Mouse (Mus musculus) stomach, embryonic 15.5 days (tissue): ENCODE measurements around the gene Ccpg1. TPM values are rescaled to one million over a fixed set of nuclear protein-coding genes. Genes with fewer than 3 reads are reported as not detected.
A peak's percentile ranks its signal among the peaks of the same experiment; 100 is the strongest.

Experiments
- ATAC-seq: fragments of 200-750 bp; cut with Nextera tagmentation; 2 replicates; pipeline ENCODE4 v1.8.0; 2017; ENCODE audit warnings: low read depth, moderate number of reproducible peaks, moderate TSS enrichment; ENCODE audit not compliant: insufficient read depth, low FRiP score
- H3K27ac ChIP-seq: fragments of 300-500 bp; sonication (generic); 2 replicates; pipeline ENCODE4 v1.5.1; 2015; ENCODE audit warnings: mild to moderate bottlenecking, inconsistent platforms
- H3K27me3 ChIP-seq: fragments of 300-500 bp; sonication (generic); replicated peaks from 2 replicates; pipeline ENCODE4 v1.6.1; 2015; ENCODE audit warnings: inconsistent platforms
- H3K36me3 ChIP-seq: fragments of 300-500 bp; sonication (generic); 2 replicates; pipeline ENCODE4 v1.6.1; 2015; ENCODE audit warnings: inconsistent platforms
- H3K4me1 ChIP-seq: fragments of 300-500 bp; sonication (generic); 2 replicates; pipeline ENCODE4 v1.6.1; 2015; ENCODE audit warnings: inconsistent platforms
- H3K4me2 ChIP-seq: fragments of 300-500 bp; sonication (generic); 2 replicates; pipeline ENCODE4 v1.6.1; 2015; ENCODE audit warnings: mild to moderate bottlenecking, inconsistent platforms
- H3K4me3 ChIP-seq: fragments of 300-500 bp; sonication (generic); replicated peaks from 2 replicates; pipeline ENCODE4 v1.5.1; 2015; ENCODE audit warnings: inconsistent platforms
- H3K9ac ChIP-seq: fragments of 300-500 bp; sonication (generic); 2 replicates; pipeline ENCODE4 v1.6.1; 2015; ENCODE audit warnings: inconsistent platforms
- H3K9me3 ChIP-seq: fragments of 300-500 bp; sonication (generic); 2 replicates; pipeline ENCODE4 v1.6.1; 2016; ENCODE audit warnings: inconsistent platforms
- WGBS: fragments of 180-500 bp; shearing (Covaris S2); methylation state at CpG from one replicate; pipeline ENCODE4 v1.1.7; 2015; 5-methylcytosine and 5-hydroxymethylcytosine counted together
- polyA plus RNA-seq: library from polyadenylated mRNA; unstranded; fragments of >200 nt; fragmentation: Nextera tagmentation; extraction: Ambion mirVana; gene quantifications from 2 replicates; pipeline ENCODE4 v1.2.1, GENCODE M21; 2015

Ccpg1 gene
- polyA plus RNA-seq = 34.5 and 37.8 TPM in 2 replicates

DNA sequence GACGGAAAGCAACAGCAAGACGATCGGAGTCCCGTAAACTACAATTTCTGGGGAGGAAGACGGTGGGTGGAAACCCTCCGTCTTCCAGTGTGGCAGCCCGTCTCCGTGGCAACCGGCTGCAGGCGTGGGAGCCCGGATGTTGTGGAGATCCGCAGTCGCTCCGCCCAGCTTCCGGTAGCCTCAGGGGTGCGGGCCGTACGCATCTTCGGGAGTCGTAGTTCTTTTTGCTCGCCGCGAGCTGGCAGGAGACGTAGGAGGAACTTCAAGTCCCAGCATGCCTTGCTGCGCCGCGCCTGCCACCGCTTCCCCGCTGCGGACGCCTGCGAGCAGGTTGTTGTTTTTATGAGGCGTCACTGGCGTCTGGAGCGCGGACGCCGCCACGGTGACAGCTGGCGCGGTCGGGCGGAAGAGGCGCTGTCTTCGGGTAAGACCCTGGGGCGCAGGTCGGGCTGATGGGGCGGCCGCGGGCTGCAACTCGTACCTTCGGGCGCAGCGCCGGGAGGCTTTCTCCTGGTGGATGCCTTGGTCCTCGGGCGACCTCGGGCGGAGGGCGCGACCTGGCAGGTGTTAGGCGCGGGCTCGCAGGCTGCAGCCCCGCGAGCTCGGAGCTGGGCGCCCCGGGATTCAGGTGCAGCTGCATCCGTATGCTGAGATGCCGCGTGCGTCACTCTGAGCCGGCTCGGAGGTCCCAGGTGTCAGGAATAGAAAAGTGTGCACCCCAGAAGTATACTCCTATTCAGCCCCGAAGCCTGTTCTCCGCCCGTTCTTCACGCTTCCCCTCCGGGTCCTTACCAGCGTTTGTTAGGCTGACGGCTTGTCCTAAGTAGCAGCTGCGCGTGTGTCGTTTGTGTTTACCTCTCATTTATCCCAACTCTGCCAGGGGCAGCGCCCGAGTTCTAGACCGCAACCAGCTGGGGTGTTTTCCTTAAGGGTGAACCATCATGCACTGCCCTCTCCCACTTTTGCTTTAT, at the start of gene Ccpg1, which contains the start of gene Ccpg1os:
Gene Ccpg1, plus strand, starts transcription at position 180 of the 971 bp plus-strand sequence.
Gene Ccpg1os, minus strand, starts transcription at position 133 of the 971 bp plus-strand sequence.
- H3K4me2 ChIP-seq = peak within 1 kb of the TSS; percentile 92
- under 1% methylated on average over 88 of the region's 88 CpGs for WGBS
- ATAC-seq = peak; percentile 100
- H3K27ac ChIP-seq = peak within 1 kb of the TSS; percentile 63
- H3K4me1 ChIP-seq = peaks cover 7% of the 10 kb centered on the region; the same call in 1 of the 2 replicates
- H3K9ac ChIP-seq = peak within 1 kb of the TSS; percentile 50
- H3K27me3 ChIP-seq = no peaks in the 10 kb centered on the region
- H3K9me3 ChIP-seq = no peaks in the 10 kb centered on the region
- H3K4me3 ChIP-seq = peak within 1 kb of the TSS; percentile 93
- no peaks in the 10 kb centered on the region for H3K36me3 ChIP-seq

DNA sequence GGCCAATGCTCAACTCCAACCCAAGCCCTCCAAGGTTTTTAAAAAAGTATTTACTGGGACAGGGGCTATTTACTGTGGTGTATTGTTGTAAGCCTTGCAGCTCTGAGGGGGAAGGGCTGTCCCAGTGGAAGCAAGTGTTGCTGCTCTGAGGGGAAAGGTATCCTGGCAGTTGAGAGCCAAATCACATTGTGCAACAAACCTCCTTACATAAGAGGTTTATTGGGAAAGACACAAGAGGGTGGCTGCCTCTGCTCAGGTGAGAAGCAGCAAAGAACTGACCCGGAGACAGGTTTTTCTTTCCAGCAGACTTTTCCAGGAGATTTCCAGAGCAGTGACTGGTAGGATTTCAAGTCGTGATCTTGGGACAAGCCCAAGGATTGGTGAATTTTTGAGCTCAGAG, 48.9 kb upstream of the Ccpg1 start:
- no peak for ATAC-seq
- H3K9me3 ChIP-seq = no peaks in the 10 kb centered on the region
- no peak overlapping the region for H3K4me3 ChIP-seq
- H3K4me1 ChIP-seq = no peaks in the 10 kb centered on the region
- 0 out of 2 replicates have a peak, but pooled peaks cover 4% of the 10 kb centered on the region for H3K36me3 ChIP-seq
- 75% methylated on average over 2 of the region's 2 CpGs for WGBS
- no peak overlapping the region for H3K9ac ChIP-seq
- no peak overlapping the region for H3K27ac ChIP-seq
- H3K4me2 ChIP-seq = no peak overlapping the region
- H3K27me3 ChIP-seq = no peaks in the 10 kb centered on the region

DNA sequence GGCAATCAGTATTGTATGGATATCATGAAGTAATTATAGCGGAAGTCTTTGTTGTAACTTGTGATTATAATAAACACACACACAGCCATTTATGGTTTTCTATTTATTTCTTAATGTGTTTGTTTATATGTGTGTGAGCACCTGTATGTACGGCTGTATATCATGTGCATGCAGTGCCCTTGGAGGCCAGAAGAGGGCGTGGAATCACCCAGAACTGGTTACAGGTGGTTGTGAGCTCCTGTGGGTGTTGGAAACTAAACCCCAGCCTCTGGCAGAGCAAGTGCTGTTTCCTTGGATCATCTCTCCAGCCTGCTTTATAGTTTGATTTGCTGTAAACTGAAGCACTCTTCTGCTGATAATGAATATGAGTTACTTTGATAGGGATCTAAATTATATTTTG, 41.8 kb upstream of the Ccpg1 start:
- Histone ChIP-seq H3K27ac (no peak overlapping the region), H3K4me2 (no peak overlapping the region), H3K9me3 (no peaks in the 10 kb centered on the region), H3K4me1 (no peaks in the 10 kb centered on the region), H3K4me3 (no peak overlapping the region), H3K36me3 (peaks cover 20% of the 10 kb centered on the region), H3K27me3 (no peaks in the 10 kb centered on the region), H3K9ac (no peak overlapping the region)
- ATAC-seq = no peak
- WGBS = 59% methylated on average over 3 of the region's 3 CpGs

DNA sequence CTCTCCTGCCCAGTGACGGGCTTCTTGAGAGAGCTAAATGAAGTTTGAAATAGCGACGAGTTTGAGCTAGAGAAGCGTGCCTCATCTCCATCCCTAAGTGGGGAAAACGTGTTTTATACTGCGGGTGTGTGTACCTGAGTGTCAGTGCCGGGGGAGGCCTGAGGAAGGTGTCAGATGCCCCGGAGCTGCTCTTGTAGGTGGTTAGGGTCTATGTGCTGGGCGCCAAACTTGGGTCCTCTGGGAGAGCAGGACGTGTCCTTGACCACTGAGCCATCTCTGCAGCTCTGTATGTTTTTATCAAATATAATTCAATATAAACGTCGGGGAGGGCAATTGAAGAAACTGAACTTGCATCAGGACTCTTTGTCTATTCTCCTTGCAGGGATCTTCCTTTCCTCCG, 40.9 kb upstream of the Ccpg1 start:
- WGBS = 88% methylated on average over 13 of the region's 13 CpGs
- H3K27ac ChIP-seq = no peak overlapping the region

DNA sequence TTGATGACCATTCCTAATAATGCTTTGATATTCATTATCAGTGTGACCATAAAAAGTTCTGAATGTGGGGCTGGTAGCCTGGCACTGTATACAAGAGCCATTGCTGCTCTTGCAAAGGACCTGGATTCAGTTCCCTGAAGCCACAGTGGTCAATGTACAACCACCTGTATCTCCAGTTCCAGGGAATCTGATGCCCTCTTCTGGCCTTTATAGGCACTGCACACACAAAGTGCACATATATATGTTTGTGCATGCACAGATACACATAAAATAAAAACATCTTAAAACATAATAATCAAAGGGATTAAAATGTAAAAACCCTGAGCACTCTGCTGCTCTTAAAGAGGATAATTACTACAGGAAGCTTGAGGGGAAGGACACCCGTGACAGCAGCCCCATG, 38.2 kb upstream of the Ccpg1 start:
- no peak for ATAC-seq
- Histone ChIP-seq H3K36me3 (peaks cover 20% of the 10 kb centered on the region), H3K27me3 (no peaks in the 10 kb centered on the region), H3K4me1 (no peaks in the 10 kb centered on the region), H3K4me3 (no peak overlapping the region), H3K9me3 (no peaks in the 10 kb centered on the region), H3K9ac (no peak overlapping the region), H3K27ac (no peak overlapping the region), H3K4me2 (no peak overlapping the region)
- WGBS = 83% methylated on average over 1 of the region's 1 CpGs

More for the DNA sequence above, 40.9 kb upstream of the Ccpg1 start:
- Histone ChIP-seq H3K4me2 (no peak overlapping the region), H3K36me3 (peaks cover 20% of the 10 kb centered on the region), H3K9ac (no peak overlapping the region), H3K9me3 (no peaks in the 10 kb centered on the region), H3K4me1 (no peaks in the 10 kb centered on the region), H3K4me3 (no peak overlapping the region), H3K27me3 (no peaks in the 10 kb centered on the region)
- ATAC-seq = no peak

DNA sequence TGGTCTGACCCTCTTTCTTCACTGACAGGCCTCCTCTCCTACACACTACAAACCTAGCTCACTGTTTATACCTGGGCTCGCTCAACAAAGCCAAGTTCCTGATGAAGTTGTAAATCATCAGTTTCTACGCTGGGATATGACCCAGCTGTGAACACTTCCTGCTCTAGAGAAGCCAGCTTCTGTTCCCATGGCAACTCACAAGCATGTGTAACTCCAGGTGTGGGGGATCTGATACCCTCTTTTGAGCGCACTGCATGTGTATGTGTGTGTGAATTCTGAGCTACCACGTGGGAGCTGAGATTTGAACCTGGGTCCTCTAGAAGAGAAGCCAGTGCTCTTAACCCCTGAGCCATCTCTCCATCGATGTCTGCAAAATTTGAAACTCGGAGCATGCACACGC, 35.7 kb upstream of the Ccpg1 start:
- WGBS = 57% methylated on average over 7 of the region's 7 CpGs
- Histone ChIP-seq H3K4me1 (no peaks in the 10 kb centered on the region), H3K4me3 (no peak overlapping the region), H3K27me3 (no peaks in the 10 kb centered on the region), H3K4me2 (no peak overlapping the region), H3K9ac (no peak overlapping the region), H3K27ac (no peak overlapping the region), H3K36me3 (peaks cover 20% of the 10 kb centered on the region), H3K9me3 (no peaks in the 10 kb centered on the region)
- ATAC-seq = peak; percentile 39; the same call in 1 of the 2 replicates

DNA sequence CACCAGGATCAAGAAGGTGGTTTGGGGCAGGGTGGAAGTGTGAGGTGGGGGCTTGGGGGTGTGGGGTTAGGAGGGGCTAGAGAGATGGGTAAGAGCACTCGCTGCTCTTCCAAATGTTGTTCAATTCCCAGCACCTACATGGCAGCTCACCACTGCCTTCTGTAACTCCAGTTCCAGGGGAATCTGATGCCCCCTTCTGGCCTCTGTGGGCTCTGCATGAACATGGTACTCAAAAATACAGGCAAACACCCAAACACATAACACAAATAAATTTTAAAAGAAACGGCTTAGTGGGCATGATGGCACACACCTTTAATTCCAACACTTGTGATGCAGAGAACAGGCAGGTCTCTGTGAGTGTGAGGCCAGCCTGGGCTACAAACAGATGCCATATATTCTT, 30.5 kb upstream of the Ccpg1 start:
- no peak for ATAC-seq
- Histone ChIP-seq H3K27me3 (no peaks in the 10 kb centered on the region), H3K4me2 (no peak overlapping the region), H3K9me3 (no peaks in the 10 kb centered on the region), H3K27ac (no peak overlapping the region), H3K4me3 (no peak overlapping the region), H3K36me3 (no peaks in the 10 kb centered on the region), H3K4me1 (peaks cover 2% of the 10 kb centered on the region; the same call in 1 of the 2 replicates), H3K9ac (no peak overlapping the region)
- 45% methylated on average over 2 of the region's 2 CpGs for WGBS

DNA sequence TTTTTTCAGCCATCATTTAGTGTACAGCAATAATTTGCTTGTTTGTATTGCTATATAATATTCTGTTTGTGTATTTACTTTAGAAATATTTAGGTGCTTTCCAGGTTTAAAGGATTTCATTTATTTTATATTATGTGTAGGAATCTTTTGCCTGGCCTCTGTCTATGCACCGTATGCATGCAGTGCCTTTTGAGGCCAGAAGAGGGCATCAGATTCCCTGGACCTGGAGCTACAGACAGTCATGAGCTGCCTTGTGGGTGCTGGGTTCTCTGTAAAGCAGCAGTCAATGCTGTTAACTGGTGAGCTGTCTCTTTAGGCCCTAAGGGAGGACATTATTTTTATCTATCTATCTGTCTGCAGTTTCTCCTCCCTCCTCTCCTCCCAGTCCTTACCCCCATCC, 29.7 kb upstream of the Ccpg1 start:
- Histone ChIP-seq H3K9ac (no peak overlapping the region), H3K9me3 (no peaks in the 10 kb centered on the region), H3K4me2 (no peak overlapping the region), H3K4me1 (peaks cover 2% of the 10 kb centered on the region; the same call in 1 of the 2 replicates), H3K27me3 (no peaks in the 10 kb centered on the region), H3K36me3 (no peaks in the 10 kb centered on the region), H3K4me3 (no peak overlapping the region), H3K27ac (no peak overlapping the region)
- 19% methylated on average over 1 of the region's 1 CpGs for WGBS
- ATAC-seq = no peak

DNA sequence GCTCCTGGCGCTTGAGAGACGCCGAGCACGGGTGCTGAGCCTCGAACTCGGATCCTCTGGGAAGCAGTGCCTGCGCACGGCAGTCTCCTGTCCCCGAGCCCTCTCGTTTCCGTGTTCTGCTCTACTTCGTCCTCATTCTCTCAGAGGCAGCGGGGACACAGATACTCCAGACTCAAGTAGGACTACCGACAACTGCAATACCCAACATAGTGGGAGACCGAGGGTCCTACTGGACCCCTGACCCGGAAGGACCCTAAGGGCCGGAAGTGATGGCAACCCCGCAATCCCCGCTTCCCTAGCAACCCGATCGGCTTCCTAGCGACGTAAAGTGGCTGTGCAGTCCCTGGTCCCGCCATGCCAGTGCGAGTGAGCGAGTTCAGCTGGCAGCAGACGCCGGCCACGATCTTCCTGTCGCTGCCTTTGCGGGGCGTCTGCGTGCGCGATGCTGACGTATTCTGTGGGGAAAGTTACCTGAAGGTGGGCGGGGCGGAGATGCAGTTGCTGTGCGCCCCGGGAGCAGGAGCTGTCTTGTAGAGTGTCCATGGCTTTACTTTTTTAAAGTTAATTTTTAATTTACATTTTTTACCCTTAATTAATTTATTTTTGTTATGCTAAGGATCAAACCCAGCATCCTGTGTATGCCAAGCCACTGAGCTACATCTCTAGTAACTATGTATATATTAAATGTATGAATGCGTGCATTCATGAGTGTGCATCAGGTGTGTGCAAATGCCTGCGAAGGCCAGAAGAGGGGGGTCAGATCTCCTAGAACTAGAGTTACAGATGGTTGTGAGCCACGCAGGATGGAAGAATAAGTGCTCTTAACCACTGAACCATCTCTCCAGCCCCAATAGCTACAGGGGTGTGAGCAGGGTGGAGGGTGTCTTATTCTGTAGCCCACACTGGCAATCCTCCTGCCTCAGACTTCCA, 26.4 kb upstream of the Ccpg1 start, which contains the start of the genes Dyx1c1 and Gm44503:
Gene Dyx1c1, plus strand, starts transcription at position 265 of the 930 bp plus-strand sequence.
Gene Gm44503, plus strand, starts transcription at position 332 of the 930 bp plus-strand sequence.
- Histone ChIP-seq H3K27me3 (no peaks in the 10 kb centered on the region), H3K9ac (peak within 1 kb of the TSS; percentile 48), H3K9me3 (no peaks in the 10 kb centered on the region), H3K4me3 (peak within 1 kb of the TSS; percentile 68), H3K4me1 (peaks cover 2% of the 10 kb centered on the region; the same call in 1 of the 2 replicates), H3K27ac (peak within 1 kb of the TSS; percentile 42), H3K36me3 (no peaks in the 10 kb centered on the region), H3K4me2 (peak within 1 kb of the TSS; percentile 80)
- WGBS = 3% methylated on average over 43 of the region's 43 CpGs
- ATAC-seq = peak; percentile 83

DNA sequence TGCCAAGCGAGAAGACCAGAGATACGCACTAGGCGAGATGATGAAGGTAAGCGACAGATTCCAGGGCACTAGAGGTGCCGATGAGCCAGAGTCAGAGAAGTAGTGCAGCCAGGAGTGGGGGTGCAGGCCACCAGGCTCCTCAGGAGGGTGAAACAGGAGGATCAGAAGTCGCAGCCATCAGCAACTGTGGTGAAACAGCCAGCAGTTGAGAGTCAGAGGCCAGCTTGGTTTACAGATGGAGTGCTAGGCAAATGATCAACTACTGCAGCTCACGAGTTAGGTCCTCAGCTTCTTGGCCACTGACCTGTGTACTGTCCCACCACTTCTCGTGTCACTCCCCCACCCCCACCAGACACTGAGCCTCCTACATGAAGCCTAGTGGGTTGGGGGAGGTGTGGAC, 23.9 kb upstream of the Ccpg1 start:
- no peak for ATAC-seq
- Histone ChIP-seq H3K4me2 (no peak overlapping the region), H3K27ac (no peak overlapping the region), H3K27me3 (no peaks in the 10 kb centered on the region), H3K9me3 (no peaks in the 10 kb centered on the region), H3K4me1 (peaks cover 2% of the 10 kb centered on the region; the same call in 1 of the 2 replicates), H3K4me3 (no peak overlapping the region), H3K9ac (no peak overlapping the region), H3K36me3 (no peaks in the 10 kb centered on the region)
- WGBS = 70% methylated on average over 8 of the region's 8 CpGs

DNA sequence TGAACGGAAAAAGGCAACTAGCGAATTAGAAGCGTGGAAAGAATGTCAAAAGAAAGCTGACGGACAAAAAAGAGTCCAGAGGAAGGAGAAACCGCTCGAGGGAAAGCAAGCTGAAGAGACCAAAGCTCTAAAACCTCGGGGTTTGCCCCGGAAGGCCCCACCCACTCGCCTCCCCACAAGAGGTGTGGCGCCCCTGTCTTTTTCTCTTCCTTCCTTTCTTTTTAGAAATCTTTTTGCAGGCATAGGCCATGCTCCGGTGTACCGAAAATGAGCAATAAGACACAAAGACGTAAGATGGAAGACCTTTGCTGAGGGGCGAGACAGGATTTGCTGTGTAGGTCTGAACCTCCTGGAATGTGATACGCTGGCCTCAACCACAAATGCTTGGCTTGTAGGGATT, 23.3 kb upstream of the Ccpg1 start:
- WGBS = 74% methylated on average over 15 of the region's 15 CpGs
- H3K4me1 ChIP-seq = peaks cover 2% of the 10 kb centered on the region; the same call in 1 of the 2 replicates
- H3K9ac ChIP-seq = no peak overlapping the region
- no peaks in the 10 kb centered on the region for H3K27me3 ChIP-seq
- no peak overlapping the region for H3K4me2 ChIP-seq
- no peak for ATAC-seq
- no peaks in the 10 kb centered on the region for H3K9me3 ChIP-seq
- no peaks in the 10 kb centered on the region for H3K36me3 ChIP-seq
- H3K27ac ChIP-seq = no peak overlapping the region
- no peak overlapping the region for H3K4me3 ChIP-seq
